Mouse (Mus musculus): ENCODE data around the gene Myh10.

GRCm38 (mm10) chr11:68851644-68852485, 160.5 kb downstream of the Myh10 start:
- TF ChIP-seq CTCF (IDR thresholded peaks at IDR 0.05; ENCODE audit: extremely low read depth, insufficient read length, insufficient replicate concordance, low read depth, low read length): no peak
- TF ChIP-seq POLR2A (IDR thresholded peaks at IDR 0.05; ENCODE audit: low read depth, low read length): no peak

All from small intestine, adult 2 months (tissue).